Mouse (Mus musculus) neural tube, embryonic 12.5 days (tissue): ENCODE measurements around the gene Myh7. TPM values are rescaled to one million over a fixed set of nuclear protein-coding genes. Genes with fewer than 3 reads are reported as not detected.
"Not testable (repeated sequence)": the region's sequence is repeated elsewhere in the genome, so short reads cannot be mapped to it uniquely, and the experiment has no call there.

Experiments used
- ATAC-seq: fragments of 200-750 bp; cut with Nextera tagmentation; 2 replicates; pipeline ENCODE4 v1.8.0; 2017; ENCODE audit warnings: low read depth, mild to moderate bottlenecking, moderate TSS enrichment, moderate library complexity; ENCODE audit not compliant: low FRiP score
- H3K27ac ChIP-seq: fragments of 300-500 bp; sonication (generic); 2 replicates; pipeline ENCODE4 v1.5.1; 2016
- H3K27me3 ChIP-seq: fragments of 300-500 bp; sonication (generic); replicated peaks from 2 replicates; pipeline ENCODE4 v1.6.1; 2016; ENCODE audit warnings: mild to moderate bottlenecking
- H3K36me3 ChIP-seq: fragments of 300-500 bp; sonication (generic); 2 replicates; pipeline ENCODE4 v1.6.1; 2016; ENCODE audit warnings: mild to moderate bottlenecking
- H3K4me1 ChIP-seq: fragments of 300-500 bp; sonication (generic); 2 replicates; pipeline ENCODE4 v1.6.1; 2016
- H3K4me2 ChIP-seq: fragments of 300-500 bp; sonication (generic); replicated peaks from 2 replicates; pipeline ENCODE4 v1.6.1; 2016; ENCODE audit warnings: mild to moderate bottlenecking
- H3K4me3 ChIP-seq: fragments of 300-500 bp; sonication (generic); 2 replicates; pipeline ENCODE4 v1.5.1; 2016
- H3K9ac ChIP-seq: fragments of 300-500 bp; sonication (generic); 2 replicates; pipeline ENCODE4 v1.6.1; 2016; ENCODE audit warnings: mild to moderate bottlenecking
- H3K9me3 ChIP-seq: fragments of 300-500 bp; sonication (generic); 2 replicates; pipeline ENCODE4 v1.6.1; 2016; ENCODE audit warnings: mild to moderate bottlenecking
- WGBS: fragments of 180-500 bp; shearing (Covaris S2); methylation state at CpG from one replicate; pipeline ENCODE4 v1.1.7; 2016; 5-methylcytosine and 5-hydroxymethylcytosine counted together
- polyA plus RNA-seq: library from polyadenylated mRNA; unstranded; fragments of >200 nt; fragmentation: Nextera tagmentation; extraction: Ambion mirVana; gene quantifications from 2 replicates; pipeline ENCODE4 v1.2.1, GENCODE M21; 2016

Myh7 gene
- polyA plus RNA-seq, 1 experiment from 2014 or later: 7.0 TPM

DNA sequence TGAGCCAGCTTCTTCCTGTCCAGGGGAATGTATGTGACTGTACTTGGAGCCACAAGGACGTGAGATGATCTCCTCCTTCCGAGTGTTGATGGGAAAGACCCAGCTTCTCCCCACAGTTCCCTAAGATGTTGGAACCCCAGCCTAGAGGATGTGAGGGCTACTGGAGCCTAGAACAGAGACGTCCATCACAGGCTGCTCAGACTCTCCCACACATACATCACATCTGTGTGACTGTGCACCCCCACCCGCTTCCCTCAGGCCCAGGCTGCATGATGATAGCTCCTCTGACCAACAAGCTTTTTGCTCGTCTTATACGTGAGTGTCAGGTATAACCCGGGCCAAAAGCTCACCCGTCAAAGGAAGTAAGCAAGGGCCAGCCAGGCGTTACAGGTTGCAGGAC lies 45.6 kb downstream of the Myh7 start:
- H3K36me3 ChIP-seq: no peaks in the 10 kb centered on the region
- no peak overlapping the region for H3K4me3 ChIP-seq
- H3K27me3 ChIP-seq: no peaks in the 10 kb centered on the region; the same call in 1 of the 2 replicates
- no peak overlapping the region for H3K9ac ChIP-seq
- no peak overlapping the region for H3K27ac ChIP-seq
- no peak for ATAC-seq
- H3K9me3 ChIP-seq: no peaks in the 10 kb centered on the region
- H3K4me1 ChIP-seq: no peaks in the 10 kb centered on the region
- 88% methylated on average over 9 of the region's 9 CpGs for WGBS
- no peak overlapping the region for H3K4me2 ChIP-seq

- not testable (repeated sequence) for H3K9ac ChIP-seq, H3K4me1 ChIP-seq, H3K9me3 ChIP-seq, H3K4me2 ChIP-seq, H3K36me3 ChIP-seq, ATAC-seq, H3K27me3 ChIP-seq, H3K27ac ChIP-seq, H3K4me3 ChIP-seq
- WGBS: 90% methylated on average over 11 of the region's 11 CpGs
These were observed 47.4 kb downstream of the Myh7 start for GRCm38 (mm10) chr14:54947008-54947407.

GRCm38 (mm10) chr14:54945975-54946704 lies 48.3 kb downstream of the Myh7 start:
- 85% methylated on average over 19 of the region's 19 CpGs for WGBS

DNA sequence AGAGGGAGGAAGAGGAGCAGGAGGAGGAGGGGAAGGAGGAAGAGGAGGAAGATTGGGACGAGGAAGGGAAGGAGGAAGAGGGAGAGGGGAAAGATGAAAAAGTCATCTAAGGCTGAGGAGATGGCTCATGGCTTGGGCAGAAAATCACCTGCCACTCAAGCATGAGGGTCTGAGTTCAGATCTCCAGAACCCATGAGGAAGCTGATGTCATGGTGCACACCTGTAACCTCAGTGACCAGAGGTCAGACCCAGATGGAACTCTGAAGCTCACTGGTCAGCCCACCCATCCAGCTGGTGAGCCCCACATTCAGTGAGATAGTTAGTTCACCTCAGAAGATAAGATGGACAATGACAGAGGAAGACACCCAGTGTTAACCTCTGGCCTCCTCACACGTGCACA lies 49.5 kb downstream of the Myh7 start:
- Histone ChIP-seq H3K4me2 (no peak overlapping the region), H3K27me3 (no peaks in the 10 kb centered on the region; the same call in 1 of the 2 replicates), H3K9me3 (no peaks in the 10 kb centered on the region), H3K9ac (no peak overlapping the region), H3K36me3 (no peaks in the 10 kb centered on the region), H3K4me1 (no peaks in the 10 kb centered on the region), H3K27ac (no peak overlapping the region), H3K4me3 (no peak overlapping the region)
- WGBS: 75% methylated on average over 2 of the region's 2 CpGs
- ATAC-seq: no peak

More at GRCm38 (mm10) chr14:54945975-54946704, 48.3 kb downstream of the Myh7 start:
- no peak for ATAC-seq
- Histone ChIP-seq H3K27ac (no peak overlapping the region), H3K9ac (no peak overlapping the region), H3K4me3 (no peak overlapping the region), H3K4me1 (no peaks in the 10 kb centered on the region), H3K36me3 (no peaks in the 10 kb centered on the region), H3K4me2 (no peak overlapping the region), H3K9me3 (no peaks in the 10 kb centered on the region), H3K27me3 (no peaks in the 10 kb centered on the region; the same call in 1 of the 2 replicates)

GRCm38 (mm10) chr14:54943971-54944370 lies 50.5 kb downstream of the Myh7 start:
- no peaks in the 10 kb centered on the region for H3K4me1 ChIP-seq
- no peaks in the 10 kb centered on the region for H3K9me3 ChIP-seq
- no peaks in the 10 kb centered on the region for H3K36me3 ChIP-seq
- no peak for ATAC-seq
- H3K27me3 ChIP-seq: no peaks in the 10 kb centered on the region
- 90% methylated on average over 7 of the region's 7 CpGs for WGBS
- H3K9ac ChIP-seq: no peak overlapping the region
- H3K27ac ChIP-seq: no peak overlapping the region
- no peak overlapping the region for H3K4me2 ChIP-seq
- no peak overlapping the region for H3K4me3 ChIP-seq

DNA sequence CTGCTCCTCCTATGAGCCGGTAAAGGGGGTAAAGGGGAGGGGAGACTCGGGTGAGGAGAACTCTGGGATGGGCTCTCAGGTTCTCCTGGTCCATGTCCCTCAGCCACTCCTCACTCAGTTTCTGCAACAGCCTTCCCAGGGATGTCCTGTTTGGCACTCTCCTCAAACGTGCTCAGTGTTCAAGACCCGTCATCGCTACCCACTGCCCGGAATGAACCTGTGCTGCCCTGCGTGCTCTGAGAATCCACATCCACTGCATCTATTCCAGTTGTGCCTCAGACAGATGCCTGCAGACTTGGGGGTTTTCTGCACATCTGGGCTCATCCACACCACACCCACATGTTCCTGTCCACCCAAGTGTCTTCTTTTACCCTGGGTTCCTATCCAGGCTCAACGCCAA lies 51.9 kb downstream of the Myh7 start:
- H3K9ac ChIP-seq: no peak overlapping the region
- 89% methylated on average over 8 of the region's 8 CpGs for WGBS
- no peaks in the 10 kb centered on the region for H3K9me3 ChIP-seq
- no peaks in the 10 kb centered on the region for H3K36me3 ChIP-seq
- H3K4me3 ChIP-seq: no peak overlapping the region
- no peak for ATAC-seq
- H3K27ac ChIP-seq: no peak overlapping the region
- H3K4me1 ChIP-seq: no peaks in the 10 kb centered on the region
- H3K27me3 ChIP-seq: no peaks in the 10 kb centered on the region
- H3K4me2 ChIP-seq: no peak overlapping the region

GRCm38 (mm10) chr14:54941024-54941978 lies 53.1 kb downstream of the Myh7 start:
- ATAC-seq: no peak

DNA sequence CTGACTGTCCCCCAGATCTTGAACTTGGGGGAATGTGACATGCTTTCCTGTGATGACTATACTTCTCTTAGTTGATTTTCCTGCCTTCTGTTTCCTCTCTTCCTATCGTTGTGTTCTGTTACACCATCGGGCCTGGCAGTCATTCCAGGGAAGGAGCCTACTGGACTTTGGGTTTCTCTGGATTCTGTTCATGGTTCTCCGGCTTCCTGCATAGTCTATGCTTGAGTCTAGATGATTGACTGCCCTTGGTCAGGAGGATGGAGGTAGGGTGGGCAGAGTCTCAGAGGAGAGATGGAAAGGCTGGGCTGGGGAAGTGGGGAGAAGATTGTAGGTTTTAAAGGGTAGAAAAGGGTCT lies 54.3 kb downstream of the Myh7 start:
- 85% methylated on average over 3 of the region's 3 CpGs for WGBS
- Histone ChIP-seq H3K27me3 (no peaks in the 10 kb centered on the region), H3K9me3 (no peaks in the 10 kb centered on the region), H3K9ac (no peak overlapping the region; the same call in 1 of the 2 replicates), H3K4me2 (no peak overlapping the region), H3K36me3 (no peaks in the 10 kb centered on the region), H3K4me3 (no peak overlapping the region), H3K4me1 (peaks cover 10% of the 10 kb centered on the region), H3K27ac (no peak overlapping the region)
- ATAC-seq: no peak

More at GRCm38 (mm10) chr14:54941024-54941978, 53.1 kb downstream of the Myh7 start:
- Histone ChIP-seq H3K9ac (no peak overlapping the region), H3K9me3 (no peaks in the 10 kb centered on the region), H3K4me1 (peaks cover 4% of the 10 kb centered on the region), H3K27me3 (no peaks in the 10 kb centered on the region), H3K27ac (no peak overlapping the region), H3K36me3 (no peaks in the 10 kb centered on the region), H3K4me3 (no peak overlapping the region), H3K4me2 (no peak overlapping the region)
- WGBS: 69% methylated on average over 13 of the region's 13 CpGs

DNA sequence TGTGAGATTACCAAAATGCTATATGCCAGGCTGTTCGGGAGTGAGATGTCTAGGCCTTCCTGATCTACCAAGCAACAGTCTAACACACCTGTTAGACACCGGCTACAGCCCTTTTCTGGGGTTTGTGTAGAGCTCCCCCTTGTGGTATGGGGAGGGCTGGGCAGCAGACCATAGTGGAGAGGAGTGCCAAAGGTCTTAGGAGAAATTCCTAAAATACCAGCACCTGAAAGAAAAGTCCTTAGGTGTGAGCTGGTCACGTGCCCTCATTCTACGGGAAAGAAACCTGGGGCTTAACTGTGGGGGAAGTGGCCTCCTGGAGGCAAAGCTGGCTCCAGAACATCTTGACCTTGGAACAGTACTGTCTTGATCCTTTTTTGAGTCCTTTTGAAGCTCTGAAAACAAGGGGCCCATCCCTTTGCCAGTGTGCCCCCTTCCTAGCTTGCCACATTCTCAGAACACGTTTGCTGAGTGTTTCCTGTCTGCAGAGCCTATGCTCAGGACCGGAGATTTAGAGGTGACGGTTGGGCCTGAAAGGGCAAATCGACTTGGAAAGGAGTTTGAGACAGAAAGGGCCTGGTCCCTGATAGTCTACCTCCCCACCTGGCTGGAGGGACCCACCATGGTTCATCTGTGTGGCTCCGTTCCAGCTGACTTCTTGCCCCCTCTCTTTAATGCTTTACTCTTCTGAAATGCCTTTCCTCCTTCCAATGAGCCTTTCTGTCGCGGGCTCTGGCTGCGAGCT lies 54.8 kb downstream of the Myh7 start:
- ATAC-seq: no peak
- WGBS: 55% methylated on average over 12 of the region's 12 CpGs
- no peak overlapping the region for H3K4me2 ChIP-seq

GRCm38 (mm10) chr14:54938431-54939219 lies 55.8 kb downstream of the Myh7 start:
- no peak for ATAC-seq
- Histone ChIP-seq H3K4me3 (no peak overlapping the region), H3K4me2 (no peak overlapping the region), H3K9me3 (no peaks in the 10 kb centered on the region), H3K4me1 (peaks cover 10% of the 10 kb centered on the region), H3K27ac (no peak overlapping the region), H3K27me3 (no peaks in the 10 kb centered on the region), H3K9ac (no peak overlapping the region), H3K36me3 (no peaks in the 10 kb centered on the region)
- whole genome bisulfite sequencing: 82% methylated on average over 15 of the region's 15 CpGs

More for the DNA sequence above, 54.8 kb downstream of the Myh7 start:
- H3K9me3 ChIP-seq: no peaks in the 10 kb centered on the region
- no peaks in the 10 kb centered on the region for H3K27me3 ChIP-seq
- H3K27ac ChIP-seq: no peak overlapping the region
- H3K9ac ChIP-seq: no peak overlapping the region; the same call in 1 of the 2 replicates
- H3K4me1 ChIP-seq: peaks cover 10% of the 10 kb centered on the region
- no peaks in the 10 kb centered on the region for H3K36me3 ChIP-seq
- H3K4me3 ChIP-seq: no peak overlapping the region

- H3K4me2 ChIP-seq: no peak overlapping the region
- no peak overlapping the region for H3K27ac ChIP-seq
- H3K36me3 ChIP-seq: no peaks in the 10 kb centered on the region
- no peak for ATAC-seq
- no peak overlapping the region for H3K9ac ChIP-seq
- WGBS: 88% methylated on average over 16 of the region's 16 CpGs
- H3K27me3 ChIP-seq: no peaks in the 10 kb centered on the region
- no peak overlapping the region for H3K4me3 ChIP-seq
- peaks cover 16% of the 10 kb centered on the region for H3K4me1 ChIP-seq
- no peaks in the 10 kb centered on the region for H3K9me3 ChIP-seq
These were observed 56.9 kb downstream of the Myh7 start for GRCm38 (mm10) chr14:54937361-54938182.
